Mouse (Mus musculus) monocyte, adult 5-6 weeks (primary cell): Measurements from ENCODE around the gene Spire2. TPM values are rescaled to one million over a fixed set of nuclear protein-coding genes. Genes with fewer than 3 reads are reported as not detected.
A peak's percentile ranks its signal among the peaks of the same experiment; 100 is the strongest.

ENCODE experiments used
- ATAC-seq: fragments of 153-309, 156-312 bp; replicated peaks from 2 replicates; pipeline ENCODE4 v1.8.0; 2017; ENCODE audit warnings: mild to moderate bottlenecking; ENCODE audit not compliant: low TSS enrichment, insufficient number of reproducible peaks, severe bottlenecking, poor library complexity, low FRiP score
- total RNA-seq: library from RNA; stranded (forward); fragments of 200-1000, 200-491, 200-594 nt; gene quantifications from 3 replicates; pipeline ENCODE4 v1.2.3, GENCODE M21; 2017

The Spire2 gene
- total RNA-seq, 1 experiment from 2014 or later = not detected

DNA sequence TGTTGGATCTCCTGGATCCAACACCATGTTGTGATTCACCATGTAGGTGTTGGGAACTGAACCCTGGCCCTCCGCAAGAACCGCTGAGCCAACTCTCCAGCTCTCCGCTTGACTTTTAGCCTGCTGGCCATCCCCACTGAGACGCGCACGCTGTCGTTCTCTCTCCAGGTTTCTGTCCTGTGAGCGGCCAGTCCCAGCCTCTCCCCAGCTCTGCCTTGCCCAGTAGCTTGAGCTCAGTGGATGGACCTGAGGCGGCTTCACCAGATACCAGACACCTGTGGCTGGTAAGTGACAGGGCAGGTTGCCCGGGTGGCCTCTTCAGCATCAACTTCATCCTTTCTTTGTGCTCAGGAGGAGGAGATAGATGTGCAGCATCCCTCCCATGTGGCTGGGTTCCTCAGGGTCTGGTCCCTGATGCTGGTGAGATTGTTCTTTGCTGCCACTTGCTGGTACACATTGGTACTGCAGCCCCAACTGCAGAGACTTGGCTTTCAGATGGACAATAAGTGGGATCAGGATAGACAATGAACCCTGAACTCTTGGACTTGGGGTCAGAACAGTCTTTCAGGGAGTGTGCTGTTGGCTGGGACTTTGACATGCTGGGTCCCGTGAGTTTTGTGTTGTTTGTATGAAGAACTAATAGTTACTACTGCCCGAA, 28.7 kb downstream of the Spire2 start:
- ATAC-seq = peak; percentile 88

DNA sequence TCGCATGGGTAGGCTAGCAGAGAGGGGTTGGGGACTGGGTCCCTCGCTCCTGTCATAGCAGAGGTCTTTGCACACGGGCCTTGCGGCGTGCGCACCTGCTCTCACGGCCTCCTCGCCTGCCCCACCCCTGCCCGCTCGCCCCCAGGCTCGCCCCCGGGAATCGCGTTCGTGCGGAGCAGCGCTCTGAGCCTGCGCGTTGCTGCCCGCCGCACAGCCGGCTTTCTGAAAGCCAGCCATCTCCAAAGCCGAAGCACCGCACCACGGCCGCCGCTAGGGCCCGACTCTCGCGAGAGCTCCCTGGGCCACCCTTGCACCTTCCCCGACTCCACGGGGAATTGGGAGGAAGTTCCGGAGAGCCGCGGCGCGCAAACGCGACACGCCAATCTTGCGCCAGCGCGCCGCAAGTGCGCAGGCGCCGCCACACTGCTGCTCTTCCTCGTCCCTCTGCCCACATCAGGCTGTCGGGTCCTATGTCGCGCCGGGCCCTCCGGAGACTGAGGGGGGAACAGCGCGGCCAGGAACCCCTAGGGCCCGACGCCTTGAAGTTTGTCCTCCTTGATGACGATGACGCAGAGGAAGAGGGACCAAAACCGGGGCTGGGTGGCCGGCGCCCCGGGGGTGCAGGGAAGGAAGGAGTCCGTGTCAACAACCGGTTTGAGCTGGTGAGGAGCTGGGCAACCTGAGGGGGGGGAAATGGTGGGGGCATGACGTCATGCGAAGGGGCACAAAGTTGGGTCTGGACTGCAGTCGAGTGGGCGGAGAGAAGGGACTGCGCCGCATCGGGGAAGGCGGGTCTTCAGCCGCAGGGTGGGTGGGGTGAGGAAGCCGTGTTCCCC, 41.1 kb downstream of the Spire2 start, which contains the start of gene Tcf25:
Tcf25 (plus strand) TSS at position 351 of the 836 bp plus-strand sequence.
- peak; percentile 69 for ATAC-seq

DNA sequence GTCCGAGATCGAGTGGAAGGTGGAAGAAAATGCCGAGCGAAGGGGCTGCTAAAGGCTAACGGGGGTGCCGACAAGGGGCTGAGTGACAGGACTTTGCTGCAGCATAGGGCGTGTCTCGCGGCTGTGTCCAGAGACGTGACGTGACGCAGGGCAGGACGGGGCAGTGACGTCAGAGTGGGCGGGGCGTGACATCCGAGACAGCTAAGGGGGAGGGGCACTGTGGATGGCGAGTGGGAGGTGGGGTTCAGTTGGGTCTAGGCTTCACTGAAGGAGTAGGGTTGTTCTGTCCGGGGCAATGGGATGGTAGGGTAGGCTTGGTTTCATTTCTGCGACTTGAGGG, 41.7 kb downstream of the Spire2 start:
- ATAC-seq = peak; percentile 86

DNA sequence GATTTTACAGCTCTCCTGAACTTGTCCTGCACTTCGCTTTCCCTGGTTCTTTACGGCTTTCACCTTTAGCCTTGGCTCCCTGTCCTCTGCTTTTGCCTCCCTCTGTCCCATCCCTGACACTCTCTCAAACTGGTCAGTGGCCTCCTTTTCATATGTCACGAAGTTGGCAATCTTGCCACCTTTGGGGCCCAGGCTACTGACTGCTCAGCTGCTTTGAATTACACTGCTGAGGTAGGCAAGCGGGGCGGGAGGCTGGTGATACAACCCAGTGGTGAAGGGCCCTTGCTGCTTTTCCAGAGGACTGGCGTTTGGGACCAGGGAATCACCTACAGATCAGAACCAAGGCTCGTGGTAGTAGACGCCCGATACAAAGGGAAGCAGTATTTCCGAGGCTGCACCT, 43.2 kb downstream of the Spire2 start:
- no peak for ATAC-seq

DNA sequence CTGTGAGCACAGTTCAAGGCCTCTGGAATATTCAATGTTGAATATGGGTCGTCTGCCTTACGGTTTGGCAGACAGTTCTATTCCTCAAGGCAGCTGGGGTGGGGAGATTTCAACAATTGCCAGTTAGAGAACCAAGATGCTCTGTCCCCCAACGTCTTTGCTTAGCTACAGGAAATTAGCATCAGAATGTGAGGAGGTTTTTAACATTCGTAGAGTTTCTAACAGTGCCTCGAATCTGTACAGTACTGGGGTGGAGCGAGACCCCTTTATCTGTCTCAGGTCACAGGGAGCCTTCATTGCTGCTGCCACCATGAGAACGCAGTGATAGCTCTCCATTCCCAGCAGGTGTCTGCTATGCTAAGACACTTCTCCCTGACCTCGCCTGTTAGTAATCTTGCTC, 43.6 kb downstream of the Spire2 start:
- no peak for ATAC-seq

- ATAC-seq = no peak
Observed at GRCm38 (mm10) chr8:123381711-123382110, 49.2 kb downstream of the Spire2 start.

- no peak for ATAC-seq
Observed at GRCm38 (mm10) chr8:123382516-123382915, 50.0 kb downstream of the Spire2 start.

DNA sequence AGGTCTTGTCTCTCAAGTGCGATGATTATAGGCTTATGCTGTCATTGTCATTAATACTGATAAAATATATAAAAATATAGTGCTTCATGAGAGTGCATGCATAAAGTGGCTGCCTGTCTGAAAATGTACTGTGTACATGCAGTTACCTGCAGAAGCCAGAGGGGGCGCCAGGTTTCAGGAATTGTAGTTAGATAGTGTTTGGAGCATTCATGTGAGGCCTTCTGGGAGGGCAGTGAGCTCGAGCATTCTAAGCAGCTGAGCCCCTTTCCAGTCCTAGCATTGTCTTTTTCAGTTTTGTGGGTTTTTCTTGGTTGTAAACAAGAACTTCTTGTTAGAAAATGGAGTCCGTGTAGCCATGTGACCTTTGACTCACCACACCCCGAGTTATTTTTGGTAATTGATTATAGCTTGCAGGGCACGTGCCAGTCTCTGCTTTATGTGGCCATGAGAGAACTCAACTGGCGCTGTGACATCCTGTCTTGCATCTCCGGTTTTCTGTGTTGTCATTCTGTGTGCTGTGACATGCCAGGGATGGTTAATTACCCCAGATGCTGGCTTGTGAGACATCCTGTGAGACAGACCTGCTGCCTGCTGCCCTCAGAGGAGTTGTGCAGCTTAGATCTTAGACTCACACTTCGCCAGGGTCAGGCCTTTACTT, 52.5 kb downstream of the Spire2 start:
- 0 out of 2 replicates have a peak, but pooled peaks have one; percentile 37 for ATAC-seq

- no peak for ATAC-seq
Observed at GRCm38 (mm10) chr8:123387041-123387440, 54.5 kb downstream of the Spire2 start.

DNA sequence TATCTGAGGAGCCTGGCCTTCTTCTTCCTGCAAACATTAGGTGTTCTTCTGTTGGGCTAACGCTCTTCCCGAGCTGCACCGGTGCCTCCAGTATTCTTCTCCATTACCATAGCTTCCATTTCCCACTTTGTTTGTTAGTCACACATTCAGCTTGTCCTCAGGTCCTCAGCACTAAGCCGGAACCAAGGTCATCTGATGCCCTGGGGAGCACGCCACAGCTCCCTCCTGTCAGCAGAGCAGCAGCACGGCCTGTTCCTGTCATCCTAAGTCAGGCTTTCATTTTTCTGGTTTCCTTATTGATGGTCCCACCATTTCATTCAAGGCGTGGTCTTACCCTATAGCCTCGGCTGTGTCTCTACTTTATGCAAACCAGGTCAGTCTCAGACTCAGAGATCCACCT, 55.3 kb downstream of the Spire2 start:
- no peak for ATAC-seq

DNA sequence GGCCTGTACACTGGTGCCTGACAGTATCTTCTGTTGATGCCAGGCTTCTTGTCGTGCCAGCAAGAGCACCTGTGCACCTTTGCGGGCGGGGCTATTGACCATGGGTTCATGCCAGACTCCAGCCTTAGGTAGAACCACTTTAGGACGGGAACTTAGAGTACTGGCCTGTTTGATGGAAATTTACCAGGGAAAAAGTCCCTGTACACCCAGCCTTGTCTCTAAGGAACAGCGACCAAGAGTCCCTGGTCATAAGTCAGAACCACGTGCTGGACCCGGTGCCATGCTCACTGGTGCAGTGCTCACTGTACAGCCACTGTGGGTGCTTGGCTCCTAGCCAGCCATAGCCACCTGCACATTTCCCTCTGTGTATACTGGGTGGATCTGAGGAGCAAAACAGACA, 56.5 kb downstream of the Spire2 start:
- no peak for ATAC-seq

DNA sequence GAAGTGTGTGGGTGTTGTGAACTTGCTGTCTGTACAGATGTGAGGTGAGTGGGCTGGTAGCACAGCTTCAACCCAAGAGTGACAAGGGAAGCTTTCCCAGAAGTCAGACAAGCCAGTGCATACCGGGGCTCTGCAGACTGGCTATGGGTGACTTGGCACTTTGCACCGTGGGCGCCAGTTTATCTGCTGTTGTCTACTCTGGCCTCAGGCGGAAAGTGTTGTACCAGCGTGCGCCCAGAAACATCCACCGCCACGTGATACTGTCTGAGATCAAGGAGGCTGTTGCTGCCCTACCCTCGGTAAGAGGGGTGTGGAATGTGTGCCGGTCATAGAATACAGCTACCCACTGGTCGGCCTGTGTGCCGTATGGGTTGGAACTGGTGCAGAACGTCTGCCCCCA, 65.8 kb downstream of the Spire2 start:
- ATAC-seq = no peak

DNA sequence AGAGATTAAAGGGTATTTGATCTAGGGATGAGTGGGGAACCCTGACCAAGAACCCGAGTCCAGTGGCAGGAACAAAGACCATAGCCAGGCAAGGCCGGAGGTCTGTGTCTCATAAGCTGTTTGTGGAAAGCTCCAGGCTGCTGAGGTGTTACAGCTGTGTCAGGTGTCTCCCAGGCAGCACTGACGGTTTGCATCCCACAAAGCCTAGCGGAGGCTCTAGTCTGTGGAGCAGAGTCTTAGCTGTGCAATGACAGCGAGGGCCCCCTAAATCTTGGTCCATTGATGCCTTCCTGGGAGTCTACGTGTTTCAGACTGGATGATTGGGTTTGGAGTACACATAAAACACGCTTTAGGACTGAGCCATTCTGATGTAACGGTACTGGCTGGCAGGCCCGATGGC, 69.4 kb downstream of the Spire2 start:
- no peak for ATAC-seq

- no peak for ATAC-seq
Observed at GRCm38 (mm10) chr8:123402730-123403326, 70.3 kb downstream of the Spire2 start.

- ATAC-seq = no peak
Observed at GRCm38 (mm10) chr8:123404521-123404920, 72.0 kb downstream of the Spire2 start.

DNA sequence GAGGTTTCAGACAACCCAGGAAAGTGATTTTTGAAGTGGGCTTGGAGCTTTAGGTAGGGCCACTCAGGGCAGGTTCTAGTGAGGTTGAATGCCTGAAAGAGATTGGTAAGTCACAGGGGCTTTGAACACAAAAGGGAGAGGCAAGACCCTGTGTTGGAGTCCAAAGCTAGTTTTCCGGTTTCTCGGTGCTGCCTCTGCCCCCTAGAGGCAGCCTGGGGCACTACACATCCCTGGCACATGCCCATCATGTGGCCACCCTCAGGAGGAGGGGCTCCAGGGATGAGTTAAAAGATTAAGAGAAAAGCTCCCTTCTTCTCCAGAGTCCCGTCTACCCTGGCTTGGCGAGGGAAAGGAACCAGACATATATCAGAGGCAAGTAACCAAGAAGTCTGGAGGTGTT, 74.3 kb downstream of the Spire2 start, which contains the start of gene Mc1r:
Mc1r (plus strand) TSS at position 322 of the 400 bp plus-strand sequence.
- 0 out of 2 replicates have a peak, but pooled peaks have one; percentile 42 for ATAC-seq

DNA sequence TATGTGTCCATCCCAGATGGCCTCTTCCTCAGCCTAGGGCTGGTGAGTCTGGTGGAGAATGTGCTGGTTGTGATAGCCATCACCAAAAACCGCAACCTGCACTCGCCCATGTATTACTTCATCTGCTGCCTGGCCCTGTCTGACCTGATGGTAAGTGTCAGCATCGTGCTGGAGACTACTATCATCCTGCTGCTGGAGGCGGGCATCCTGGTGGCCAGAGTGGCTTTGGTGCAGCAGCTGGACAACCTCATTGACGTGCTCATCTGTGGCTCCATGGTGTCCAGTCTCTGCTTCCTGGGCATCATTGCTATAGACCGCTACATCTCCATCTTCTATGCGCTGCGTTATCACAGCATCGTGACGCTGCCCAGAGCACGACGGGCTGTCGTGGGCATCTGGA, 75.1 kb downstream of the Spire2 start:
- no peak for ATAC-seq

- no peak for ATAC-seq
Observed at GRCm38 (mm10) chr8:123408586-123409544, 76.4 kb downstream of the Spire2 start.
